Mouse (Mus musculus): ENCODE results near the gene Zscan25. TPM values are rescaled to one million over a fixed set of nuclear protein-coding genes. Genes with fewer than 3 reads are reported as not detected.

Gene Zscan25
- polyA plus RNA-seq, 1 experiment from 2014 or later, result 0.70 TPM

Other genes starting within 250 kb of the Zscan25 start
- gene Gm4871, start 247.7 kb upstream of the Zscan25 start, polyA plus RNA-seq (2015; fragmentation: Nextera tagmentation; extraction: Ambion mirVana), result not detected in 2 replicates
- gene 1700018F24Rik, start 237.5 kb upstream of the Zscan25 start, polyA plus RNA-seq (2015; fragmentation: Nextera tagmentation; extraction: Ambion mirVana), result not detected in 2 replicates
- 277 and 284 TPM in 2 replicates for gene Arpc1a, start 196.7 kb upstream of the Zscan25 start, polyA plus RNA-seq (2015; fragmentation: Nextera tagmentation; extraction: Ambion mirVana)
- gene Kpna7, start 196.5 kb upstream of the Zscan25 start, polyA plus RNA-seq (2015; fragmentation: Nextera tagmentation; extraction: Ambion mirVana), result not detected in 2 replicates
- gene Arpc1b, start 166.3 kb upstream of the Zscan25 start, polyA plus RNA-seq (2015; fragmentation: Nextera tagmentation; extraction: Ambion mirVana), result 50.1 and 50.8 TPM in 2 replicates
- gene Pdap1, start 140.3 kb upstream of the Zscan25 start, polyA plus RNA-seq (2015; fragmentation: Nextera tagmentation; extraction: Ambion mirVana), result 102 and 114 TPM in 2 replicates
- 167 and 175 TPM in 2 replicates for gene Bud31, start 140.1 kb upstream of the Zscan25 start, polyA plus RNA-seq (2015; fragmentation: Nextera tagmentation; extraction: Ambion mirVana)
- 23.3 and 25.0 TPM in 2 replicates for gene Ptcd1, start 113.4 kb upstream of the Zscan25 start, polyA plus RNA-seq (2015; fragmentation: Nextera tagmentation; extraction: Ambion mirVana)
- gene Cpsf4, start 113.3 kb upstream of the Zscan25 start, polyA plus RNA-seq (2015; fragmentation: Nextera tagmentation; extraction: Ambion mirVana), result 52.4 and 52.5 TPM in 2 replicates
- gene Atp5j2, start 88.4 kb upstream of the Zscan25 start, polyA plus RNA-seq (2015; fragmentation: Nextera tagmentation; extraction: Ambion mirVana), result 597 and 600 TPM in 2 replicates
- gene Zkscan14, start 78.6 kb upstream of the Zscan25 start, polyA plus RNA-seq (2015; fragmentation: Nextera tagmentation; extraction: Ambion mirVana), result 14.9 and 15.1 TPM in 2 replicates
- gene Zkscan5, start 75.9 kb upstream of the Zscan25 start, polyA plus RNA-seq (2015; fragmentation: Nextera tagmentation; extraction: Ambion mirVana), result 14.6 and 16.1 TPM in 2 replicates
- 32.9 and 37.8 TPM in 2 replicates for gene Zfp655, start 48.8 kb upstream of the Zscan25 start, polyA plus RNA-seq (2015; fragmentation: Nextera tagmentation; extraction: Ambion mirVana)
- gene Cyp3a57, start 64.8 kb downstream of the Zscan25 start, polyA plus RNA-seq (2015; fragmentation: Nextera tagmentation; extraction: Ambion mirVana), result not detected in 2 replicates
- not detected in 2 replicates for gene Cyp3a16, start 189.2 kb downstream of the Zscan25 start, polyA plus RNA-seq (2015; fragmentation: Nextera tagmentation; extraction: Ambion mirVana)

Measured in midbrain, embryonic 16.5 days (tissue).